Mouse (Mus musculus) liver, adult (tissue): ENCODE measurements at regions not wholly inside any gene's neighbourhood (a gene's known extent, or its start where the extent isn't known, plus 50 kb on each side); places are given as distances from the start of the nearest gene placed in this dataset.

ENCODE experiments used
- GATA4 ChIP-seq: IDR thresholded peaks from 2 replicates; pipeline ENCODE4 v1.6.1; 2014; ENCODE audit warnings: mild to moderate bottlenecking, low read length; ENCODE audit not compliant: insufficient replicate concordance

DNA sequence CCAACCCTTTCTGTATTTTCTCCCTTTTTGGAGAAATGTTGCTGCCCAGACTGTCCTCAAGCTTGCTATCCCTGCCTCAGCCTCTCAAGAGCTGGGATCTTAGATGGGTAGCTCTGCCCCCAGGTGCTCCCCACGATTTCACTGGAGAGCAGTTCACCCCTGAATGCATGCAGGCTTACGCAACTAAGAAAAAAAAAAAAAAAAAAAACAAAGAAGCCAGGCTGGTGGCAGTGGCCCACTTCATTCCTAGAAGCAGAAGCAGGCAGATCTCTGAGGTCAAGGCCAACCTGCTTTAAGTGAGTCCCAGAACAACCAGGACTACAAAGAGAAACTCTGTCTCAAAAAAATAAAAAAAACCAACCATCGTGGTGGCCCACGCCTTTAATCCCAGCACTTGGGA, 51.2 kb upstream of the Fbxo11 start:
- no peak for TF ChIP-seq GATA4

DNA sequence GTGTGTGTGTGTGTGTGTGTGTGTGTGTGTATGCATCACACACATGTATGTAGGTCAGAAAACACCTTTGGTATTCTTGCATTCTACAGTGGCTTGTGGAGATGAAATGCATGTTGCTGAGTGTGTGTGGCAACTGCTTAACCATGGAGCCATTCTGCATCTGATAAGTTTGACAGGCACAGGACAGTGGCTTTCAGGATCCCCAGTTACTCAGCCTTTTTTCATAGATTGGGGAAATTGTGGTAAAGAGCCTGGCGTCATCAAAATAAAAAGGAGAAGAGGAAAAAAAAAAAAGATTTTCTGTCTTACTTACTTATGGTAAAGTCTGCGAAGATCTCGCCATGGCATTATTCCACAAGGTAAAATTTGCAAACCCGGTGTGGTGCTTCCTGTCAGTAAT, 53.6 kb upstream of the Fbxo11 start:
- no peak for TF ChIP-seq GATA4

GRCm38 (mm10) chr17:88123711-88124110, 58.6 kb upstream of the Fbxo11 start:
- no peak for TF ChIP-seq GATA4

DNA sequence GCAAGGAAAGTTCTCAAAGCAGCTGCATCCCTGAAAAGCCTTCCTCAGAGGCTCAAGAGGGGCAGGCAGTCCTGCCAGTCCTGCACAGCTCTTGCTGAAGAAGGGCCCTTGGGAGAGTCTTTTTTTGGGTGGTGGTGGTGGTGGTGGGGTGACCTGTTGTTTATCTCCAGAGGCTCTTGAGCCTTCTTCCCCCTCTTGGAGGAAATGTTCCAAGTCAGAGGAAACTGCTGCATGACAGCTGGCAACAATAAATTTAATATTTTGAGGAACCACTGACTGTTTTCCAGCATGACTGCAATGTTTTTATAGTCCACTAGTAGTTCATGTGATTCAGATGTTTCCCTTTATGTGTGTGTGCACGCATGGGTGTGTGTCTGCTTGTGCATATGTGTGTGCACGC, 62.0 kb upstream of the Fbxo11 start:
- TF ChIP-seq GATA4: no peak

DNA sequence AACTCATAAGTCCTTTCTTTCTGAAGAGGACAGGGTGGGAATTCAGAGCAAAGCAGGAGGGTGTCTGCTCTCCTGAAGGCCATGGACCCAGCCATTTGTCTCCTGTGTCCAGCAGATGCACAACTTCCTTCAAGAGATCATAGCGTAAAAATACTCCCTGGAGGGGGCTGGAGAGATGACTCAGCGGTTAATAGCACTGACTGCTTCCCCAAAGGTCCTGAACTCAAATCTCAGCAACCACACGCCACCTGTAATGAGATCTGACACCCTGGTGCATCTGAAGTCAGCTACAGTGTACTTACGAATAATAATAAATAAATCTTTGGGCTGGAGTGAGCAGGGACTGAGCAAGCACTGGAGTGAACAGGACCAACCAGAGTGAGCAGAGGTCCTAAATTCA, 66.2 kb upstream of the Fbxo11 start:
- no peak for TF ChIP-seq GATA4

GRCm38 (mm10) chr17:88131980-88132379, 66.9 kb upstream of the Fbxo11 start:
- TF ChIP-seq GATA4: no peak

DNA sequence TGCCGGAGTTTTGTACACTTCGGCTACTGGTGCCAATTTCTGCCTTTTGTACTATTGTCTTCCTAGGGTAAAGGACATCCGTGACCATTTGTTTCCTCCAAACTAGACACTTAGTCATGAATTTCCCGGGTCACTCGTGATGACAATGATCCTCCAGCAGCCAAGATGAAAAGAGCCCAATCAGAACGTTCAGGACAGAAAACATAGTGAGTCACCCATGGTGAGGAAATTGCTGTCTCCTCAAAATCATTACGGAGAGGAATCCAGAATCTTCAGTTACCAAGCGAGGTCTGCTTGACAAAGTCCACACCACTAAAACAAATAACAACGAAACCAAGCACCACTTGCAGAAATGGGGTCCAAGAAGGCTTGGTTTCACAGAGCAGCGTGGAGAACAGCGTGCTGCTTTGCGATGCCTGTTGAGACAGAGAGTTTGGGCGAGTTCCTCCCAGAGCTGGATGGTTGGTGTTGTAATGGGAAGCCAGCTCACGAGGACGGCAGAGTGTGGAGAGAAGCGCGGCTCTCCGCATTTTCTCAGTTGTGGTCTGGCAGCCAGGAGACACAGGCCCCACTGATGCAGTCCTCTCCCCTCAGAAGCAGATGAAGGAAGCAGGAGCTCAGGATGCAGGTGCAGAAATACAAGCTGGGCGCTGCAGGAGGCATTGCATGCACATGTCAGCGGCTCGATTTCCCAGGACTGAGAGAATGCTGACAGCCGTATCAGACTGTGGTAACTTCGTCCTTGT, 67.7 kb upstream of the Fbxo11 start:
- TF ChIP-seq GATA4: no peak

DNA sequence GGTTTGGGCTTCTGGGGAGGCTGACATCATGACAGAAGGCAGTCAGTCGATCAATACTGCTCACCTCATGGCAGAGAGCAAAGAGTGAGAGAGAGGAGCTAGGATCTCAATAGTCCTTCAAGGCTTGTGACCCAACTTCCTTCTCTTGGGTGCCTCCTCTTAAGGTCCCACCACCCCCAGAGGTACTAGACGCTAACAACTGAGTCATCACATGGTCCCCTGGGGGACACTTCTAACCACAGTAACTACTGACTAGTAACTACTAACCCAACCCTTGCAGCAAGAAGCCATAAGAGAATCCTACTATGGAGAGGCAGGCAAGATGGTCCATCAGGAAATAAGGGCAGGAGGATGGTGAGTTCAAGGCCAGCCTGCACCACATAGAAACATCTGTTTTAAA, 69.5 kb upstream of the Fbxo11 start:
- no peak for TF ChIP-seq GATA4

GRCm38 (mm10) chr17:88141538-88141937, 76.4 kb upstream of the Fbxo11 start:
- TF ChIP-seq GATA4: no peak

GRCm38 (mm10) chr17:88142003-88142402, 76.9 kb upstream of the Fbxo11 start:
- no peak for TF ChIP-seq GATA4

DNA sequence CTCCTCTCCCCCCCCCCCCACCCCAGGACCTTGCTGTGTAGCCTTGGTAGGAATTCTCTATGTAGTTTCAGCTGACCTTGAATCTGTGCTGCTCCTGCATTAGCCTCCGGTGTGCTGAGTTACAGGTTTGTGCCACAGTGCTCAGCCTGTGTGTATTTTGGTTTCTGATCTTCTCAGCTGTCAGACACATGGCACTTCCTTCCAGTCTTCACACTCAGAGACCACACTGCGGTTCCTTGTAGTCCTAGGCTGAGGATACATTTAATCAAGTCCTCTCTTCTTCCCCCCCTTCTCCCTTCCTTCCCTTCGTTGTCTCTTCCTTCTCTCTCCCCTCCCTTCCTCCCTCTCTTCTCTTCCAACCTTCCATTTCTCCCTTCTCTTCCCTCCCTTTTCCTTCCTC, 77.7 kb upstream of the Fbxo11 start:
- no peak for TF ChIP-seq GATA4

DNA sequence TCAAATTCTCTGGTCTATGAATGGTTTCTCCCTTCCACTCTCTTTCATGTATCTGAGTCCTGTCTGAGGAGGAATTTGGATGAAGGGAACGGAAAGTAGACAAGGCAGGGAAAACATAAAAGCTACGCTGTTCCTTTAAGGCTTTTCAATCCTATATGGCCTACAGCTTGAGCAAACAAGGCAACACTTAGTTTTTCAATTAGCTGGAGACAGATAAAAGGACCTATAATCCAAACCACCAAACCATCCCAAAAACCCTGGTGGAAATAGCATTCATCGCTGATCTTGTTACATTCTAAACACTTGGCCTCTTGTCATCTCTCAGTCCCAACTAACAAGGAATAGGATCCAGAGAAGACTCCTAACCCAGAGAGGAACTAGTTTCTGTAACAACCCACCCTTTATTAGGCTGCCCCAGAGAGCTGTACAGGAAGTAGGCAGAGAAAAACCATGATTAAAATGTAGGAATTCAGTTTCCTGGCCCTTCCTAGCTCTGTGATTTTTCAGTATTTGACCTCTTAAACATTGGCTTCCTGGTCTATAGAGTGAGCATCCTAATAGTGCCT, 78.4 kb upstream of the Fbxo11 start:
- TF ChIP-seq GATA4: no peak

GRCm38 (mm10) chr17:88158550-88158949, 93.5 kb upstream of the Fbxo11 start:
- no peak for TF ChIP-seq GATA4

DNA sequence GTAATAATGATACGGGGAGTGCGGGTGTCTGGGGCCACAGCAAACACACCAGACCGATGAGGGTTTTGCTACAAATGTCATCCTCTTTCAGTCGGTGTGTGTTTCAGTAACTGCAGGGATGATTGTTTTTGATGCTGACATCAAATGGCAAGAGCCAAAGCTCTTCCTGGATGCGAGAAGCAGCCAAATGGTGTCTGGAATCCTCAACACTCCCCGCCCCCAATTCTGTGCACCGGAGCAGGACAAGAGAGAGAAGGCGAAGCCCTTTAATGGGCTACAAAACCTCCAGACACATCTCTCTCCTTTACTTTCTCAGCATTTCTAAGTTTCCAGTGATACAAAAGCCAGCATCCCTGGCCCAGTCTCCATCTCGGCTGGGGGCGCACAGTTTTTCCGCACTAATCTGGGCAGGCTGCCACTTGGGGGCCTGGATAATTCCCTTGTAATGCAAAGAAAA, 94.1 kb upstream of the Fbxo11 start:
- no peak for TF ChIP-seq GATA4

- no peak for TF ChIP-seq GATA4
These were observed 95.0 kb upstream of the Fbxo11 start for GRCm38 (mm10) chr17:88159851-88160676.

- no peak for TF ChIP-seq GATA4
These were observed 95.5 kb upstream of the Fbxo11 start for GRCm38 (mm10) chr17:88160677-88161001.
